Mouse (Mus musculus) kidney, postnatal 10 days (tissue): Measurements from ENCODE around the gene Tmx1.

Experiments
- DNase-seq: peaks from one replicate; pipeline ENCODE4 v3.0.0; 2021; ENCODE audit warnings: mixed read lengths

Gene Tmx1

DNA sequence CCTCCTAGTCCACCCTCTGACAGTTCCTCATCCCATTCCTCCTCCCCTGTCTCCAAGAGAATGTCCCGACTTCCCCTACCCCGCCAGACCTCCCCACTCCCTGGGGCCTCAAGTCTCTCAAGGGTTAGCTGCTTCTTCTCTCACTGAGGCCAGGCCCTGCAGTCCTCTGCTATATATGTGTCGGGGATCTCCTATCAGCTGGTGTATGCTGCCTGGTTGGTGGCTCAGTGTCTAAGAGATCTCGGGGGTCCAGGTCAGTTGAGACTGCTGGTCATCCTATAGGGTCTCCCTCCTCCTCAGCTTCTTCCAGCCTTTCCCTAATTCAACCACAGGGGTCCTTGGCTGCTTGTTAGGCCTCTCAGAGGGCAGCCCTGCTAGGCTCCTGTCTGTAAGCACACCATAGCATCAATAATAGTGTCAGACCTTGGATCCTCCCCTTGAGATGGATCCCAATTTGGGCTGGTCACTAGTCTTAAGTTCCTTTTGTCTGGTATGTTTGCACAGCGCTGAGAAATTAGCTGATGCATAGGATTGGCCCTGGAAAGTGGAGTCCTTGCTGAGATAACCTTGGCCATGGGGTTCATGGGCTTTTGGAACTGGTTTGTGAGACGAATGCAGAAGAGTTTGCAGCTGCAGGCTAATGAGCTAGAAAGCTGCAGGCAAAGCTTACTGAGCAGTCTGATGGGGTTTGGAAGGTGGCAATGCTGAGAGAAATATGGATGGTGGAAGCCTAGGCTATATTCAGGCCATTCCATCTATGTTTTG lies 34.0 kb downstream of the Tmx1 start:
- no peak for DNase-seq

DNA sequence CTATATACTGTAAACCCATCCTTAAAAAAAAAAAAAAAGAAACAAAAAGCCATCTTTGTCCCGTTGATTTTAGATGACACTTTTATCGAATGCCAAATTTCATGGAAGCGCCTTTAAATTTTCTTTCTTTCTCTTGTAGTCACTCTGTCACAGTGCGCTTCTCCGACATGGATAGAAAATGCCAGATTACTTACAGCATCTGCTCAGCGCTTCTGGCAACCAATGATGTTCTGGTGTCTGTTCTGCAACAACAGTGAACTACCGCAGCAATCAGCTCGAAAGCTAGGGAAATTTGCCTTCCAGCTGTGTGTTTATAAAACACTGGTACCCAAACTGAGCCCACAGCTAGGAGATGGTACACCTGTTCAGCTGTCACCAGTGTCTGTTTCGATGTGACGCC lies 39.5 kb downstream of the Tmx1 start:
- DNase-seq = no peak

DNA sequence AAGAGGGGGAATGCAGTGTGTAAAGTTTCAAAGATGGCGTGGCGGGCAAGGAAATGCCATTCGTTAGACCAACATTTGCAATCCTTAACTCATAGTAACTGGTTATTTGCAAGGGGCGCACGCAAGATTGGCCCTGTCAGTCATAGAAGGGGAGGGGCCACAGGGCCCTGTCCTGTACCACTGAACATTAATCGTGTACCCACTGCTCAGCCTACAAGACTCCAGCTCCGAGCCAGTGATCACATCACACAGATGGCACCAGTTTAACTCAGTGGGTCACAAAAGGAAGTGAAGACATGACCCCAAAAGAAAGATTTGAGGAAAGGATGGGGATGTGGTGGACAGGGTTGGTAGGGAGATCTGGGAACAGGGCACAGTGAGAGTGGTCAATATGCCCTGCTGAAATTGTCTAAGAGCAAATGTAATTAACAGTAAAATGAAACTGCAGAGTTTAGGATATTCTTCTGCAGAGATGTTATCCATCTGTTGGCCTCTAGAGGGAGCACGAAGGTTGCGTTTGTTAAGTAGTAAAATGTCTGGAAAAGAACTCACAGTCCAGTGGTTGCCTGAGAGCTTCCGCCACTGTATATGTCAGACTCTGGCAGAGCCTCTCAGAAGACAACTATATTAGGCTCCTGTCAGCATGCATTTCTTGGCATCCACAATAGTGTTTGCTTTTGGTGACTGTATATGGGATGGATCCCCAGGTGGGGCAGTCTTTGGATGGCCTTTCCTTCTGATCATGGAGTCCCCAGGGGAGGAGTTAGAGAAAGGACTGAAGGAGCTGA lies 41.8 kb downstream of the Tmx1 start:
- DNase-seq = peak; percentile 56

DNA sequence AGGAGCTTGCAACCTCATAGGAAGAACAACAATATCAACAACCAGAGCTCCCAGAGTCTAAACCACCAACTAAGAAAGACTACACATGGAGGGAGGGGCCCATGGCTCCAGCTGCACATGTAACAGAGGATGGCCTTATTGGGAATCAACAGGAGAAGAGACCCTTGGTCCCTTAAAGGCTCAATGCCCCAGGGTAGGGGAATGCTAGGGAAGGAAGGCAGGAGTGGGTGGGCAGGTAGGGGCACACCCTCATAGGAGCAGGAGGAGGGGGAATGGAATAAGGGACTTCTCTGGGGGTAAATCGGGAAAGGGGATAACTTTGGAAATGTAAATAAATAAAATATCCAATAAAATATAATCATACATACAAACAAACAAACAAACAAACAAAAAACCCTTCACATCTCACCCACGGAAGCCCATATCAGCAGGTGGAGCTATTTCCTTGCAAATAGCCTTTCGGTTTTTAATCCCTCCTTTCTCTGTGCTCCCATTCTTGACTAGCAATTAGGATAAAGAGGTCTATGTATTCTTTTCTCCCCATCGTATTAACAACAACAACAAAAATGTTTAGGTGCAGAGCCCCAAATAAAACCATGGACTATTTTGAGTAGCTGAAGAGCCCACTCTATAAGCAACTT lies 42.5 kb downstream of the Tmx1 start:
- peak; percentile 61 for DNase-seq

DNA sequence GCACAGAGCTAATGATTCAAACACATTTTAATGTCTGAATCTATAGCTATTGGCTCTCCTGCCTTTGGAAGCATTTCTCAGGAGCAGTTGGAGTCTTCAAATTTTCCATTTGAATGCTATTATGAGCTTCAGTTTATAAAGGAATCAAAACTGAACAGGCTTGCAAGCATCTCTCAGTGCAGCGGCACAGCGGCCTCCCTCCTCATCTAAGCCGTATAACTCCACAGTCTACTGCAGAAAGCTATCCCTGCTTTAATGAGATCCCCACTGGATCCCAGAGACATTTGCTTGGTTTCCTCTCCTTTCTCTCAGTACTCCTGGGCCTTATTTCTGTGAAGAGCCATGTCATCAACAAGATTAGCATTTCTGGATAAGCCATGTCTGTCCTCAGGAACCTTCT lies 45.2 kb downstream of the Tmx1 start:
- DNase-seq = no peak

DNA sequence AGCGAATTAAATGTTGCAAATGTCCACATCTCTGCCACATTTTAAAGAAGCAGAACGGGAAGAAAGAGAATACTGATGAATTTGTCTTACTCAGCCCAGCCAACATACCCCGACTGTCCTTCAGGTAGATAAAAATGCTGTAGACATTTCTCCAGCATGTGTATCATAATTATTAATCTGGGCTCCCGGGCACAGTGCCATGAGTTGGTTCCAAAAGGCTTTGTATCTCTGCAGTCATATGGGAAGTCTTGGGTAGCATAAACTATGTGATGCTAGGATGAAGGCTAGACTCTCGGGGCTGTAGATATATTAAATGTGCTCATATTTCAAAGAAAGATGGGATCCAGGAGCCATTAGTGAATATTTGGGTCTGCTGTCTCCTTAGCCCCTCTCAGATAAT lies 53.1 kb downstream of the Tmx1 start:
- DNase-seq = no peak

DNA sequence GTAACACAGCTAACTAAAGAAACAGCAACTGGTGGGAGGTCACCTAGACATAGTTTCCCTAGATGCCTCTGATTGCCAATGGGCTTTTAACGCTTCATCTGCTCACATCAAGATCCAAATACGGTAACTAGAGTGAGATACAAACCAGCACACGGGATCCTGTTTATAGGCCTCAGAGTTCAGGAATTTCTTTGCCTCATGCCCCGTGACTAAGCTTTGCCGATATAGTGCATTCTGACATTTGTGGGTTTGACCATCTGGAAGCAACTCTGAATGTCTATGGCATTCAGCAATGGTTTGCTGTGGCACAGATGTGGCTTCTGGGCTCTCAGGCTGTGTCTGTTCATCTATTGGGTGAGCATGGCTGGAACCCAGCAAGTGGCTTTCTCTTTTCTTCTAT lies 59.1 kb downstream of the Tmx1 start:
- DNase-seq = no peak

DNA sequence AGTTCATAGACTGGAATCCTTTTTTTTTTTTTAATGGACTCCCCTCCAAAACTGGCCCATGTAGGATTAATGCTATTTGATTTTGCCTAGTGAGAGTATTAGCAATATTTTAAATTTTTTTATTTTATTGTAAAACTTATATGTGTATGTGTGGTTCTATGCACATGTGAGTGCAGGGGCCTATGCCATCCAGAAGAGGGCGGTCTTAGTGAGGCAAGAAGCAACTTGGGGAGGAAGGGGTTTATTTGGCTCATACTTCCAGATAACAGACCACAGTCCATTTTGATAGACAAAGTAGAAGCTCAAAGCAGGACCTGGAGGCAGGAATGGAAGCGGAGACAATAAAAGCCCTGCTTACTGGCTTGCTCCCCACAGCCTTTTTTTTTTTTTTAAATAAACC lies 59.5 kb downstream of the Tmx1 start:
- no peak for DNase-seq
